Mouse (Mus musculus) erythroblast, embryonic 14.5 days (primary cell): ENCODE results near the gene Bbip1.

ENCODE experiments used
- GATA1 ChIP-seq: IDR thresholded peaks from 2 replicates; pipeline ENCODE4 v1.6.1; 2012; ENCODE audit warnings: low read length, inconsistent platforms, mixed read lengths
- TAL1 ChIP-seq: IDR thresholded peaks from 3 replicates; pipeline ENCODE4 v1.6.1; 2012; ENCODE audit warnings: low read length, inconsistent platforms, mixed read lengths

GRCm38 (mm10) chr19:53941139-53941538, 3.3 kb downstream of the Bbip1 start:
- TF ChIP-seq TAL1 (no peak), GATA1 (no peak)
